Mouse (Mus musculus): ENCODE results near the gene Rpl35. TPM values are rescaled to one million over a fixed set of nuclear protein-coding genes. Genes with fewer than 3 reads are reported as not detected.

Gene Rpl35
- total and polyA plus RNA-seq, 2 experiments: 56.9 to 183 TPM

DNA sequence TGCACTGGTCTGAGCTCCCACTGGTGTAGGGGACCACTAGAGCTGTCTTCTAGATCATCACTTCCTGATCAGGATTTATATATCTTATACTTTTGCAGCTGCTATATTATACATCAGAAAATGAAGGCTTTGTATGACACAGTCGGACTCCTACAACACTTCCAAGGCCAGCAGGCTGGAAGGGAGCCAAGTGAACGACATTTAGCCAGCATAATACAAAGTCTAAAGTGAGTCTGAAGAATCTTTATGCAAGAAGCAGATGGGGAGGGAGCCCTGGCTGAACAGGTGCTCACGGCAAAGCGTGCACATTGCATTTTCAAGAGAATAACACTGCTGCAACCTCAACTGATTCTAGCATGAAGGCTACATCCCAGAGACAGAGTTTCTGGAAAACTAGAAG, 13.0 kb downstream of the Rpl35 start:
- Histone ChIP-seq H3K27ac (replicated peaks; ENCODE audit: insufficient read depth, low read depth, low read length) (no peak overlapping the region), H3K79me2 (ENCODE audit: control insufficient read depth, insufficient read depth, low read length) (no peaks in the 10 kb centered on the region), H3K9ac (ENCODE audit: low read depth, low read length) (no peak overlapping the region), H3K27me3 (ENCODE audit: control insufficient read depth, insufficient read depth, low read length) (no peaks in the 10 kb centered on the region), H3K4me1 (ENCODE audit: control insufficient read depth, insufficient read depth, low read length) (no peaks in the 10 kb centered on the region), H3K36me3 (ENCODE audit: control insufficient read depth, insufficient read depth, low read length) (no peaks in the 10 kb centered on the region), H3K4me3 (ENCODE audit: insufficient read depth, low read depth, low read length) (no peak overlapping the region)
- DNase-seq (ENCODE audit: extremely low read depth, low read depth, low spot score): no peak
- 39% methylated on average over 4 of the region's 4 CpGs for WGBS
- no peak for TF ChIP-seq CTCF (IDR thresholded peaks at IDR 0.05; ENCODE audit: low read depth, low read length)
- no peak for TF ChIP-seq POLR2A (IDR thresholded peaks at IDR 0.05; ENCODE audit: extremely low read depth, insufficient read depth, low read length)

- no peak overlapping the region for H3K27ac ChIP-seq (replicated peaks; ENCODE audit: insufficient read depth, low read depth, low read length)
- no peak for DNase-seq (ENCODE audit: extremely low read depth, low read depth, low spot score)
- 71% methylated on average over 4 of the region's 4 CpGs for WGBS
- no peaks in the 10 kb centered on the region for H3K36me3 ChIP-seq (ENCODE audit: control insufficient read depth, insufficient read depth, low read length)
- no peaks in the 10 kb centered on the region for H3K79me2 ChIP-seq (ENCODE audit: control insufficient read depth, insufficient read depth, low read length)
- TF ChIP-seq CTCF (IDR thresholded peaks at IDR 0.05; ENCODE audit: low read depth, low read length) (no peak), POLR2A (IDR thresholded peaks at IDR 0.05; ENCODE audit: extremely low read depth, insufficient read depth, low read length) (no peak)
- no peaks in the 10 kb centered on the region for H3K4me1 ChIP-seq (ENCODE audit: control insufficient read depth, insufficient read depth, low read length)
- H3K4me3 ChIP-seq (ENCODE audit: insufficient read depth, low read depth, low read length): no peak overlapping the region
- H3K27me3 ChIP-seq (ENCODE audit: control insufficient read depth, insufficient read depth, low read length): no peaks in the 10 kb centered on the region
- H3K9ac ChIP-seq (ENCODE audit: low read depth, low read length): no peak overlapping the region
Observed at GRCm38 (mm10) chr2:38992004-38992403, 13.4 kb downstream of the Rpl35 start.

GRCm38 (mm10) chr2:38988929-38989328, 16.5 kb downstream of the Rpl35 start:
- 91% methylated on average over 2 of the region's 2 CpGs for WGBS
- DNase-seq (ENCODE audit: extremely low read depth, low read depth, low spot score): no peak
- no peaks in the 10 kb centered on the region for H3K79me2 ChIP-seq (ENCODE audit: control insufficient read depth, insufficient read depth, low read length)
- H3K27me3 ChIP-seq (ENCODE audit: control insufficient read depth, insufficient read depth, low read length): no peaks in the 10 kb centered on the region
- H3K4me3 ChIP-seq (ENCODE audit: insufficient read depth, low read depth, low read length): no peak overlapping the region
- H3K9ac ChIP-seq (ENCODE audit: low read depth, low read length): no peak overlapping the region
- no peak overlapping the region for H3K27ac ChIP-seq (replicated peaks; ENCODE audit: insufficient read depth, low read depth, low read length)
- no peaks in the 10 kb centered on the region for H3K36me3 ChIP-seq (ENCODE audit: control insufficient read depth, insufficient read depth, low read length)
- H3K4me1 ChIP-seq (ENCODE audit: control insufficient read depth, insufficient read depth, low read length): no peaks in the 10 kb centered on the region
- TF ChIP-seq CTCF (IDR thresholded peaks at IDR 0.05; ENCODE audit: low read depth, low read length) (no peak), POLR2A (IDR thresholded peaks at IDR 0.05; ENCODE audit: extremely low read depth, insufficient read depth, low read length) (no peak)

- TF ChIP-seq CTCF (IDR thresholded peaks at IDR 0.05; ENCODE audit: low read depth, low read length): no peak
- no peak for TF ChIP-seq POLR2A (IDR thresholded peaks at IDR 0.05; ENCODE audit: extremely low read depth, insufficient read depth, low read length)
- WGBS: 89% methylated on average over 6 of the region's 6 CpGs
- no peaks in the 10 kb centered on the region for H3K4me1 ChIP-seq (ENCODE audit: control insufficient read depth, insufficient read depth, low read length)
- no peak overlapping the region for H3K4me3 ChIP-seq (ENCODE audit: insufficient read depth, low read depth, low read length)
- H3K27me3 ChIP-seq (ENCODE audit: control insufficient read depth, insufficient read depth, low read length): no peaks in the 10 kb centered on the region
- no peak overlapping the region for H3K27ac ChIP-seq (replicated peaks; ENCODE audit: insufficient read depth, low read depth, low read length)
- no peak for DNase-seq (ENCODE audit: extremely low read depth, low read depth, low spot score)
- H3K9ac ChIP-seq (ENCODE audit: low read depth, low read length): no peak overlapping the region
- no peaks in the 10 kb centered on the region for H3K36me3 ChIP-seq (ENCODE audit: control insufficient read depth, insufficient read depth, low read length)
- no peaks in the 10 kb centered on the region for H3K79me2 ChIP-seq (ENCODE audit: control insufficient read depth, insufficient read depth, low read length)
Observed at GRCm38 (mm10) chr2:38987803-38988510, 17.5 kb downstream of the Rpl35 start.

- no peak for TF ChIP-seq POLR2A (IDR thresholded peaks at IDR 0.05; ENCODE audit: extremely low read depth, insufficient read depth, low read length)
- no peak for TF ChIP-seq CTCF (IDR thresholded peaks at IDR 0.05; ENCODE audit: low read depth, low read length)
- WGBS: 78% methylated on average over 1 of the region's 1 CpGs
- Histone ChIP-seq H3K4me3 (ENCODE audit: insufficient read depth, low read depth, low read length) (no peak overlapping the region), H3K9ac (ENCODE audit: low read depth, low read length) (no peak overlapping the region), H3K79me2 (ENCODE audit: control insufficient read depth, insufficient read depth, low read length) (no peaks in the 10 kb centered on the region), H3K4me1 (ENCODE audit: control insufficient read depth, insufficient read depth, low read length) (no peaks in the 10 kb centered on the region), H3K27me3 (ENCODE audit: control insufficient read depth, insufficient read depth, low read length) (no peaks in the 10 kb centered on the region), H3K36me3 (ENCODE audit: control insufficient read depth, insufficient read depth, low read length) (no peaks in the 10 kb centered on the region), H3K27ac (replicated peaks; ENCODE audit: insufficient read depth, low read depth, low read length) (no peak overlapping the region)
- no peak for DNase-seq (ENCODE audit: extremely low read depth, low read depth, low spot score)
Observed at GRCm38 (mm10) chr2:38987371-38987770, 18.1 kb downstream of the Rpl35 start.

DNA sequence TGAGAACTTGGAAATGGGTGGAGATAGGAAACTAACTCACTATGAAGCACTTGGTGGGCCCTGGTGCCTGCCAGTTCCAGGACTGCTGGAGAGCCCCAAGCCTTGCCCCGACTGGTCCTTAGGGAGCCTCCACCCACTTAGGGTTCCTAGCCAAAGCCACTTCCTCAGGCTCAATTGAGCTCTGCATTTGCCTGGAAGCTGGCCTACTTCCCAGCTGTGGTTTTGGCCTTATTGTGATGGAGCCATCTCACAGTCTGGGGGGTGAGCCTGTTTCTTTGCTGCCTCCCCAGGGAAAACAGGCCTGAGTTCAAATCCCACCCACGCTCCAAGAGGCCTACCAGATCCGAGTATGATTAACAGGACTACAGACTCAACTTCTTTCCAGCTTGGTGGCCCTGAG, 18.8 kb downstream of the Rpl35 start:
- H3K79me2 ChIP-seq (ENCODE audit: control insufficient read depth, insufficient read depth, low read length): no peaks in the 10 kb centered on the region
- no peak overlapping the region for H3K27ac ChIP-seq (replicated peaks; ENCODE audit: insufficient read depth, low read depth, low read length)
- no peak overlapping the region for H3K4me3 ChIP-seq (ENCODE audit: insufficient read depth, low read depth, low read length)
- no peaks in the 10 kb centered on the region for H3K27me3 ChIP-seq (ENCODE audit: control insufficient read depth, insufficient read depth, low read length)
- DNase-seq (ENCODE audit: extremely low read depth, low read depth, low spot score): no peak
- no peaks in the 10 kb centered on the region for H3K36me3 ChIP-seq (ENCODE audit: control insufficient read depth, insufficient read depth, low read length)
- no peak overlapping the region for H3K9ac ChIP-seq (ENCODE audit: low read depth, low read length)
- WGBS: 80% methylated on average over 3 of the region's 3 CpGs
- TF ChIP-seq POLR2A (IDR thresholded peaks at IDR 0.05; ENCODE audit: extremely low read depth, insufficient read depth, low read length) (no peak), CTCF (IDR thresholded peaks at IDR 0.05; ENCODE audit: low read depth, low read length) (no peak)
- H3K4me1 ChIP-seq (ENCODE audit: control insufficient read depth, insufficient read depth, low read length): no peaks in the 10 kb centered on the region
